Mouse (Mus musculus) MEL (cell line): ENCODE data around the gene Tha1. TPM values are rescaled to one million over a fixed set of nuclear protein-coding genes. Genes with fewer than 3 reads are reported as not detected.

Experiments used
- DNase-seq: peaks from one replicate; pipeline ENCODE4 v3.0.0; 2011; ENCODE audit warnings: low read depth, low spot score
- H3K27ac ChIP-seq: 2 replicates; pipeline ENCODE4 v1.5.1; 2012; ENCODE audit warnings: low read depth, mild to moderate bottlenecking, control low read depth, low read length, moderate library complexity; ENCODE audit not compliant: control insufficient read depth
- H3K27me3 ChIP-seq, 2 experiments: fragments of 150-350 bp in 1 of 2; sonication (generic) in 1 of 2; 2 replicates each; pipeline ENCODE4 v1.6.1; 2012; ENCODE audit warnings: low read length in 2 of 2, mild to moderate bottlenecking in 2 of 2, improper control_type of control experiment in 1 of 2, moderate library complexity in 1 of 2; ENCODE audit not compliant: insufficient read depth in 2 of 2, control insufficient read depth in 1 of 2
- H3K36me3 ChIP-seq, 2 experiments: 2 replicates each; pipeline ENCODE4 v1.6.1; 2012 to 2014; ENCODE audit warnings: low read length in 2 of 2, improper control_type of control experiment in 1 of 2, inconsistent platforms in 1 of 2, mild to moderate bottlenecking in 1 of 2; ENCODE audit not compliant: insufficient read depth in 2 of 2, control insufficient read depth in 1 of 2
- H3K4me1 ChIP-seq, 2 experiments: fragments of 150-350 bp in 1 of 2; sonication (generic) in 1 of 2; 2 replicates each; pipeline ENCODE4 v1.6.1; 2012; ENCODE audit warnings: low read length in 2 of 2, improper control_type of control experiment in 1 of 2, mild to moderate bottlenecking in 1 of 2; ENCODE audit not compliant: insufficient read depth in 2 of 2, control insufficient read depth in 1 of 2
- H3K4me3 ChIP-seq, 2 experiments: fragments of 150-350 bp in 1 of 2; sonication (generic) in 1 of 2; 2 replicates each; pipeline ENCODE4 v1.5.1; 2012; ENCODE audit warnings: low read depth in 2 of 2, low read length in 2 of 2, mild to moderate bottlenecking in 2 of 2, moderate library complexity in 2 of 2, control low read depth in 1 of 2, improper control_type of control experiment in 1 of 2; ENCODE audit not compliant: control insufficient read depth in 1 of 2, insufficient read depth in 1 of 2
- H3K79me2 ChIP-seq: 2 replicates; pipeline ENCODE4 v1.6.1; 2012; ENCODE audit warnings: mild to moderate bottlenecking, low read length, moderate library complexity; ENCODE audit not compliant: control insufficient read depth, poor library complexity, insufficient read depth
- H3K9ac ChIP-seq: 2 replicates; pipeline ENCODE4 v1.6.1; 2012; ENCODE audit warnings: low read depth, mild to moderate bottlenecking, control low read depth, low read length, moderate library complexity; ENCODE audit not compliant: control insufficient read depth, poor library complexity, severe bottlenecking
- H3K9me3 ChIP-seq: fragments of 150-350 bp; sonication (generic); replicated peaks from 2 replicates; pipeline ENCODE4 v1.6.1; 2012; ENCODE audit warnings: mild to moderate bottlenecking, low read length, improper control_type of control experiment, moderate library complexity; ENCODE audit not compliant: insufficient read depth
- BHLHE40 ChIP-seq: IDR thresholded peaks from 2 replicates; pipeline ENCODE4 v1.6.1; 2012; ENCODE audit warnings: low read depth, mild to moderate bottlenecking, inconsistent platforms, low read length, improper control_type of control experiment, borderline replicate concordance
- CHD1 ChIP-seq: IDR thresholded peaks from 2 replicates; pipeline ENCODE4 v1.6.1; 2012; ENCODE audit warnings: low read depth, mild to moderate bottlenecking, inconsistent platforms, low read length, improper control_type of control experiment
- CHD2 ChIP-seq: IDR thresholded peaks from 2 replicates; pipeline ENCODE4 v1.6.1; 2011; ENCODE audit warnings: low read length, improper control_type of control experiment
- CTCF ChIP-seq, 3 experiments: IDR thresholded peaks in 2 of 3; conservative IDR thresholded peaks in 1 of 3; 2 replicates each; pipeline ENCODE4 v1.5.1; 2011 to 2012; ENCODE audit warnings: low read length in 3 of 3, low read depth in 2 of 3, mild to moderate bottlenecking in 2 of 3, improper control_type of control experiment in 1 of 3, inconsistent platforms in 1 of 3, mixed read lengths in 1 of 3, moderate library complexity in 1 of 3; ENCODE audit not compliant: control insufficient read depth in 1 of 3, insufficient read depth in 1 of 3, poor library complexity in 1 of 3, severe bottlenecking in 1 of 3
- E2F4 ChIP-seq: IDR thresholded peaks from 2 replicates; pipeline ENCODE4 v1.6.1; 2011; ENCODE audit warnings: low read depth, low read length, improper control_type of control experiment, borderline replicate concordance
- EP300 ChIP-seq, 2 experiments: IDR thresholded peaks; 2 replicates each; pipeline ENCODE4 v1.6.1; 2011; ENCODE audit warnings: improper control_type of control experiment in 2 of 2, low read length in 2 of 2, low read depth in 1 of 2, mild to moderate bottlenecking in 1 of 2
- GABPA ChIP-seq: IDR thresholded peaks from 2 replicates; pipeline ENCODE4 v1.6.1; 2012; ENCODE audit warnings: low read depth, mild to moderate bottlenecking, inconsistent platforms, low read length, improper control_type of control experiment, moderate library complexity
- MAX ChIP-seq: IDR thresholded peaks from 2 replicates; pipeline ENCODE4 v1.6.1; 2011; ENCODE audit warnings: low read length, improper control_type of control experiment
- MAZ ChIP-seq: IDR thresholded peaks from 2 replicates; pipeline ENCODE4 v1.6.1; 2012; ENCODE audit warnings: low read depth, mild to moderate bottlenecking, inconsistent platforms, low read length, improper control_type of control experiment
- MXI1 ChIP-seq: IDR thresholded peaks from 2 replicates; pipeline ENCODE4 v1.6.1; 2011; ENCODE audit warnings: mild to moderate bottlenecking, low read depth, low read length, improper control_type of control experiment
- MYB ChIP-seq: IDR thresholded peaks from 2 replicates; pipeline ENCODE4 v1.6.1; 2011; ENCODE audit warnings: mild to moderate bottlenecking, low read depth, low read length, improper control_type of control experiment
- MYC ChIP-seq: IDR thresholded peaks from 2 replicates; pipeline ENCODE4 v1.6.1; 2011; ENCODE audit warnings: low read depth, mild to moderate bottlenecking, low read length, improper control_type of control experiment, moderate library complexity
- POLR2A ChIP-seq, 2 experiments: IDR thresholded peaks; 2 replicates each; pipeline ENCODE4 v1.6.1; 2011 to 2012; ENCODE audit warnings: low read length in 2 of 2, mild to moderate bottlenecking in 2 of 2, control low read depth in 1 of 2, improper control_type of control experiment in 1 of 2, low read depth in 1 of 2, moderate library complexity in 1 of 2; ENCODE audit not compliant: control insufficient read depth in 1 of 2, insufficient read depth in 1 of 2, poor library complexity in 1 of 2
- POLR2AphosphoS2 ChIP-seq: IDR thresholded peaks from 2 replicates; pipeline ENCODE4 v1.6.1; 2011; ENCODE audit warnings: low read length, improper control_type of control experiment
- SMC3 ChIP-seq: IDR thresholded peaks from 2 replicates; pipeline ENCODE4 v1.6.1; 2011; ENCODE audit warnings: low read depth, low read length, improper control_type of control experiment
- TAL1 ChIP-seq: IDR thresholded peaks from 2 replicates; pipeline ENCODE4 v1.6.1; 2012; ENCODE audit warnings: mild to moderate bottlenecking, inconsistent platforms, low read length, moderate library complexity, mixed read lengths
- TCF12 ChIP-seq: IDR thresholded peaks from 2 replicates; pipeline ENCODE4 v1.6.1; 2014; ENCODE audit warnings: low read depth, mild to moderate bottlenecking, inconsistent platforms, low read length, improper control_type of control experiment, moderate library complexity
- UBTF ChIP-seq: IDR thresholded peaks from 2 replicates; pipeline ENCODE4 v1.6.1; 2012; ENCODE audit warnings: low read depth, mild to moderate bottlenecking, inconsistent platforms, low read length, improper control_type of control experiment, moderate library complexity, borderline replicate concordance; ENCODE audit not compliant: insufficient read depth
- ZC3H11A ChIP-seq: IDR thresholded peaks from 2 replicates; pipeline ENCODE4 v1.6.1; 2012; ENCODE audit warnings: low read depth, mild to moderate bottlenecking, inconsistent platforms, low read length, improper control_type of control experiment
- ZKSCAN1 ChIP-seq: IDR thresholded peaks from 2 replicates; pipeline ENCODE4 v1.6.1; 2012; ENCODE audit warnings: low read depth, mild to moderate bottlenecking, inconsistent platforms, low read length, improper control_type of control experiment, moderate library complexity
- ZMIZ1 ChIP-seq: IDR thresholded peaks from 2 replicates; pipeline ENCODE4 v1.6.1; 2012; ENCODE audit warnings: low read depth, mild to moderate bottlenecking, inconsistent platforms, low read length, improper control_type of control experiment, moderate library complexity
- polyA plus RNA-seq, 2 experiments: library from polyadenylated mRNA; stranded (reverse) in 1 of 2; unstranded in 1 of 2; fragments of >175 nt in 1 of 2; fragments of >200 nt in 1 of 2; gene quantifications; 2 replicates each; pipeline versions ENCODE4 v1.2.1 to v1.2.4; 2012; ENCODE audit warnings: low replicate concordance in 2 of 2, low read depth in 1 of 2; ENCODE audit not compliant: insufficient read length in 2 of 2, insufficient read depth in 1 of 2, missing spikeins in 1 of 2
- total RNA-seq: library from RNA; depleted of rRNA; stranded (reverse); fragments of 300-350 nt; gene quantifications from 2 replicates; pipeline ENCODE4 v1.2.3, GENCODE M21; 2012

Gene Tha1
- total and polyA plus RNA-seq, 3 experiments = 0.12 TPM; not detected in 2

DNA sequence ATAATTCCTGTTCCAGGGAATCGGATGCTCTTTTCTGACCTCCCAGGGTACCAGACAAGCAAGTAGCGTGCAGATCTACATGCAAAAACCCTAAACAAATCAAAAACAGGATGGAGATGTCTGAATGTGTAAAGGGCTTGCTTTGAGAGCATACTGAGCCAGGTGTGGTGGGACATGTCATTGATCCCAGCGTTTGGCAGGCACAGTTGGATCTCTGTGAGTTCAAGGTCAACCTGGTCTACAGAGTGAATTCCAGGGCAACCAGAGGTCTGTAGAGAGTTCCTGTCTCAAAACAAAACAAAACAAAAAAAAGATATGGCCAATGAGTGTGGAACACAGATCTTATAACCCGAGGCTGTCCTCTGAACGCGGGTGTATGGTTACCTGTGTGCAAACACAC lies 49.9 kb downstream of the Tha1 start:
- no peaks in the 10 kb centered on the region for H3K9me3 ChIP-seq
- DNase-seq = no peak
- H3K36me3 ChIP-seq = peaks cover 4 to 19% of the 10 kb centered on the region in 2 experiments; a peak in 3 of 4 replicates
- no peak overlapping the region for H3K4me3 ChIP-seq
- peaks cover 8 to 34% of the 10 kb centered on the region in 2 experiments for H3K4me1 ChIP-seq
- H3K79me2 ChIP-seq = peaks cover 24% of the 10 kb centered on the region
- no peak overlapping the region for H3K27ac ChIP-seq
- no peaks in the 10 kb centered on the region for H3K27me3 ChIP-seq
- H3K9ac ChIP-seq = no peak overlapping the region
- TF ChIP-seq BHLHE40 (no peak), CHD1 (no peak), MXI1 (no peak), CTCF (IDR thresholded peaks at IDR 0.05 in 2 of 3, conservative IDR thresholded peaks at IDR 0.05 in 1 of 3; ENCODE audit: control insufficient read depth in 1 of 3, insufficient read depth in 1 of 3, low read depth in 2 of 3, low read length in 3 of 3, poor library complexity in 1 of 3, severe bottlenecking in 1 of 3) (no peak), GABPA (no peak), ZC3H11A (no peak)

GRCm38 (mm10) chr11:117822728-117823241 lies 50.5 kb downstream of the Tha1 start:
- Histone ChIP-seq H3K9ac (no peak overlapping the region), H3K27ac (no peak overlapping the region)

GRCm38 (mm10) chr11:117821868-117822267 lies 51.4 kb downstream of the Tha1 start:
- Histone ChIP-seq H3K4me3 (no peak overlapping the region), H3K36me3 (peaks cover 4 to 12% of the 10 kb centered on the region in 2 experiments; a peak in 2 of 4 replicates), H3K4me1 (peaks cover 3 to 18% of the 10 kb centered on the region in 2 experiments; a peak in 3 of 4 replicates), H3K79me2 (peaks cover 24% of the 10 kb centered on the region), H3K9me3 (no peaks in the 10 kb centered on the region), H3K27me3 (no peaks in the 10 kb centered on the region), H3K27ac (no peak overlapping the region), H3K9ac (no peak overlapping the region)
- TF ChIP-seq GABPA (no peak), TCF12 (no peak), MXI1 (no peak), MYB (no peak), POLR2AphosphoS2 (no peak), MAX (no peak), EP300 (IDR thresholded peaks at IDR 0.05; ENCODE audit: low read depth in 1 of 2, low read length in 2 of 2) (no peak), CTCF (IDR thresholded peaks at IDR 0.05 in 2 of 3, conservative IDR thresholded peaks at IDR 0.05 in 1 of 3; ENCODE audit: control insufficient read depth in 1 of 3, insufficient read depth in 1 of 3, low read depth in 2 of 3, low read length in 3 of 3, poor library complexity in 1 of 3, severe bottlenecking in 1 of 3) (no peak), CHD2 (no peak), MYC (no peak), ZC3H11A (no peak), UBTF (no peak), ZKSCAN1 (no peak), TAL1 (no peak), POLR2A (IDR thresholded peaks at IDR 0.05; ENCODE audit: control insufficient read depth in 1 of 2, insufficient read depth in 1 of 2, low read depth in 1 of 2, low read length in 2 of 2, poor library complexity in 1 of 2) (no peak), E2F4 (no peak), ZMIZ1 (no peak), MAZ (no peak)
- no peak for DNase-seq

More at GRCm38 (mm10) chr11:117822728-117823241, 50.5 kb downstream of the Tha1 start:
- Histone ChIP-seq H3K4me1 (peaks cover 6 to 28% of the 10 kb centered on the region in 2 experiments; a peak in 3 of 4 replicates), H3K27me3 (no peaks in the 10 kb centered on the region), H3K79me2 (peaks cover 24% of the 10 kb centered on the region), H3K36me3 (peaks cover 4 to 16% of the 10 kb centered on the region in 2 experiments; a peak in 3 of 4 replicates), H3K4me3 (no peak overlapping the region), H3K9me3 (no peaks in the 10 kb centered on the region)
- no peak; the same call in 1 of the 2 replicates for TF ChIP-seq POLR2AphosphoS2
- TF ChIP-seq SMC3 = no peak
- TF ChIP-seq POLR2A (IDR thresholded peaks at IDR 0.05; ENCODE audit: control insufficient read depth in 1 of 2, insufficient read depth in 1 of 2, low read depth in 1 of 2, low read length in 2 of 2, poor library complexity in 1 of 2) = peak in 1 of 2 experiments; percentile 25; a peak in 1 of 4 replicates
- DNase-seq = no peak
